Mouse (Mus musculus): ENCODE results near the gene Fgfr2. TPM values are rescaled to one million over a fixed set of nuclear protein-coding genes. Genes with fewer than 3 reads are reported as not detected.

The Fgfr2 gene
- polyA plus RNA-seq, 1 experiment, result 52.3 TPM

- TF ChIP-seq CTCF (IDR thresholded peaks at IDR 0.05; ENCODE audit: borderline replicate concordance, extremely low read depth, insufficient read depth, insufficient read length) (no peak), POLR2A (IDR thresholded peaks at IDR 0.05; ENCODE audit: borderline replicate concordance, extremely low read depth, insufficient read depth, insufficient read length, poor library complexity, severe bottlenecking) (no peak)
- DNase-seq (ENCODE audit: low read depth), result no peak
These were observed 526.4 kb downstream of the Fgfr2 start for GRCm38 (mm10) chr7:132596557-132597250.

GRCm38 (mm10) chr7:132595787-132596186, 527.4 kb downstream of the Fgfr2 start:
- TF ChIP-seq CTCF (IDR thresholded peaks at IDR 0.05; ENCODE audit: borderline replicate concordance, extremely low read depth, insufficient read depth, insufficient read length) (no peak), POLR2A (IDR thresholded peaks at IDR 0.05; ENCODE audit: borderline replicate concordance, extremely low read depth, insufficient read depth, insufficient read length, poor library complexity, severe bottlenecking) (no peak)
- no peak for DNase-seq (ENCODE audit: low read depth)

- DNase-seq (ENCODE audit: low read depth), result no peak
- TF ChIP-seq POLR2A (IDR thresholded peaks at IDR 0.05; ENCODE audit: borderline replicate concordance, extremely low read depth, insufficient read depth, insufficient read length, poor library complexity, severe bottlenecking), result no peak
- TF ChIP-seq CTCF (IDR thresholded peaks at IDR 0.05; ENCODE audit: borderline replicate concordance, extremely low read depth, insufficient read depth, insufficient read length), result no peak
These were observed 528.8 kb downstream of the Fgfr2 start for GRCm38 (mm10) chr7:132594325-132594724.

DNA sequence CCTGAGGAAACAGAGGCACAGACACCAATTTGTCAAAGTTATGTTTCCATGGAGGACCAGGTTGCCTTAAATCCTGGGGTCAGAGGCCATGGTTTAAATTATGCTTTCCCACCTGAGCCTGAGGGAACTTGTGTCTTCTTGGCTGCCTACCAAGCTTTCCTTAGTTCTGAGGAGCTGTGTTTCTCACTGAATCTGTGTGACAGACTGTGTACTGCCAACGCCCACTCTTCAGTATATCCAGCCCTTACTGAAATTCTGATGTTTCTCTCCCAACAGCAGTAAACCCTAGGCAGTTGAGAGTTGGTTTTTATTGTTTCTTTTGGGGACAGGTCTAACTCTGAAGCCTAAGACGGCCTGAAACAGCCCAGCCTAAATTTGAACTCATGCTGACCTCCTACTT, 529.4 kb downstream of the Fgfr2 start:
- TF ChIP-seq CTCF (IDR thresholded peaks at IDR 0.05; ENCODE audit: borderline replicate concordance, extremely low read depth, insufficient read depth, insufficient read length), result no peak
- no peak for TF ChIP-seq POLR2A (IDR thresholded peaks at IDR 0.05; ENCODE audit: borderline replicate concordance, extremely low read depth, insufficient read depth, insufficient read length, poor library complexity, severe bottlenecking)
- no peak for DNase-seq (ENCODE audit: low read depth)

DNA sequence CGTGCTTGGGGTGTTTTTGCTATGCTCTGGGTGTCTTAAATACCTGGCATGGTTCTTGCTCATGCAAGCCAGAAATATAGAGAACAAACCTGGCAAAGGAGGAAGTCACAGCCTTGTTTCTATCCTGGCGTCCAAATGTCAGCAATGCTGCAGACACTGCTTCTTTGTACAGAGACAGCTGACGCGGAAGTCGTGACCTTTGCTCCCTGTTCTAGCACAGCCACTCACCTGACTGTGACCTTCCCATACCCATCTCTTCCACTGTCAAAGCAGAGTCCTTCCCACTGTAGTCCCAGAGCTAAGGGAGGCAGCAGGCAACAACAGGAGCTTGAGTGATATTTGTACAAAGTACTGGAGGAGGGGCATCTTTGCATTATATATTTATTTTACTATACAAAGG, 533.5 kb downstream of the Fgfr2 start:
- DNase-seq (ENCODE audit: low read depth), result no peak
- no peak for TF ChIP-seq POLR2A (IDR thresholded peaks at IDR 0.05; ENCODE audit: borderline replicate concordance, extremely low read depth, insufficient read depth, insufficient read length, poor library complexity, severe bottlenecking)
- TF ChIP-seq CTCF (IDR thresholded peaks at IDR 0.05; ENCODE audit: borderline replicate concordance, extremely low read depth, insufficient read depth, insufficient read length), result no peak

DNA sequence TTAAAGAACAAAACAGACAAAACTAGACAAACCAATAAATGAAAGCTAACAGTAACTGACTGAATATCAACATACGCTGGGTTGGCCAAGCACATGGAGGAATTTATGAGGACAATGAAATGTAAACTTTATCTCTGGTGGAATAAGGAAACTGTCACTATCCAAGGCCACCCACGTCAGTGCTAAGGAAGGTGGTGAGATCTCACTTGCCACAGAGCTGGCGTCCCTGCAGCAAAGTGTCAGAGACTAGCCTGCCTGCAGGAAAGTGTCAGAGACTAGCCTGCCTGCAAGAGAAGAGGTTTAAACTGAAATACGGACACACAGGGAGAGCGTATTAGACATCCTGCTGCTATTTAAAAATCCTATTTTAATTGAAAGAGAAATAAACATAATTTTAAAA, 536.0 kb downstream of the Fgfr2 start:
- DNase-seq (ENCODE audit: low read depth), result no peak
- no peak for TF ChIP-seq POLR2A (IDR thresholded peaks at IDR 0.05; ENCODE audit: borderline replicate concordance, extremely low read depth, insufficient read depth, insufficient read length, poor library complexity, severe bottlenecking)
- TF ChIP-seq CTCF (IDR thresholded peaks at IDR 0.05; ENCODE audit: borderline replicate concordance, extremely low read depth, insufficient read depth, insufficient read length), result no peak

GRCm38 (mm10) chr7:132585695-132586491, 537.3 kb downstream of the Fgfr2 start:
- no peak for TF ChIP-seq POLR2A (IDR thresholded peaks at IDR 0.05; ENCODE audit: borderline replicate concordance, extremely low read depth, insufficient read depth, insufficient read length, poor library complexity, severe bottlenecking)
- no peak for TF ChIP-seq CTCF (IDR thresholded peaks at IDR 0.05; ENCODE audit: borderline replicate concordance, extremely low read depth, insufficient read depth, insufficient read length)
- DNase-seq (ENCODE audit: low read depth), result no peak

- DNase-seq (ENCODE audit: low read depth), result no peak
- TF ChIP-seq POLR2A (IDR thresholded peaks at IDR 0.05; ENCODE audit: borderline replicate concordance, extremely low read depth, insufficient read depth, insufficient read length, poor library complexity, severe bottlenecking) (no peak), CTCF (IDR thresholded peaks at IDR 0.05; ENCODE audit: borderline replicate concordance, extremely low read depth, insufficient read depth, insufficient read length) (no peak)
These were observed 541.7 kb downstream of the Fgfr2 start for GRCm38 (mm10) chr7:132581441-132581840.

DNA sequence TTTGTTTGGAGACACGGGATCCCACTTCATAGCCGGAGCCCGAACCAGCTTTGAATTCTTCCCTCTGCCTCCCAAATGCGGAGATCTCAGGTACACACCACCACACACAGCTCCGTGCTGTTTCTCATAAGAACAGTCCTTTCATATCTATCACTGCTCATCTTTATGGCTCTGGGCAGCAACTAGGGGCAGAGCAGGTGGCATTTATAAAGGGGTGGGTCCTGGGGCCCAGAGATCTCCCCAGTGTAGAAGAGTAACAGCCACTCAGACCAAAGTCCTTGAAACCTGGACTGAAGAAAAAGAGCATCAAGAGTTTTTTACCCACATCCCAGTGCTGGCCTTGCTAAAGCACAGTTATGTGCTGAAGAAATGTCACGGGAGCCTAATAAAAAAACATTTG, 542.6 kb downstream of the Fgfr2 start:
- DNase-seq (ENCODE audit: low read depth), result no peak
- TF ChIP-seq CTCF (IDR thresholded peaks at IDR 0.05; ENCODE audit: borderline replicate concordance, extremely low read depth, insufficient read depth, insufficient read length) (no peak), POLR2A (IDR thresholded peaks at IDR 0.05; ENCODE audit: borderline replicate concordance, extremely low read depth, insufficient read depth, insufficient read length, poor library complexity, severe bottlenecking) (no peak)

GRCm38 (mm10) chr7:132576891-132577290, 546.3 kb downstream of the Fgfr2 start:
- TF ChIP-seq POLR2A (IDR thresholded peaks at IDR 0.05; ENCODE audit: borderline replicate concordance, extremely low read depth, insufficient read depth, insufficient read length, poor library complexity, severe bottlenecking), result no peak
- no peak for TF ChIP-seq CTCF (IDR thresholded peaks at IDR 0.05; ENCODE audit: borderline replicate concordance, extremely low read depth, insufficient read depth, insufficient read length)
- DNase-seq (ENCODE audit: low read depth), result no peak

DNA sequence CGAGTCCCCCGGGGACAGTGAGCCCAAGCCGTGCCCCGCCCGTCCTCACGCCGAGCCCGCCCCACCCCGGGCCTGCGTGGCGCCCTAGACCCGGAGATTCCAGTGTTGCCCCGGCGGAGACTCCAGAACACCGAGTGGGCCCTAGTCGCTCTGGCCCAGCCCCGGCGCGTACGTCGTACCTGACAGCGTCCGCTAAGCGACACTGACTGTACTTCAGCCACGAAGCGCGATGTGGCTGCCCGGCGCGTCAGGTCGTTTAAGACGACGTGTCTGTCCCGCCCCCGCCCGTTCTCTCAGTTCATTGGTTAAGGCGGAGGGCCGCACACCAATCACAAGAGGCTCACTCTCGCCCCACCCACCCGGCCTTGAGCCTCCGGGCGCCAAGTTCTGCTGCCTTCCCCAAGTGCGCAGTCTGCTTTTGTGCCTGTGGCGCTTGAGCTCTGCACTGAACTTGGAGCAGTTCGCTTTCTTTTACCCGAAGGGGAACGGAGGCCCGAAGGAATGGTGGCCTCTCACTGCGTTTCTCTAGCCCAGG, 547.0 kb downstream of the Fgfr2 start, which contains the start of gene Oat:
Gene Oat, minus strand, starts transcription at position 283 of the 535 bp plus-strand sequence.
- peak; percentile 99 for DNase-seq (ENCODE audit: low read depth)
- peak; percentile 4; the same call in 1 of the 2 replicates for TF ChIP-seq CTCF (IDR thresholded peaks at IDR 0.05; ENCODE audit: borderline replicate concordance, extremely low read depth, insufficient read depth, insufficient read length)
- TF ChIP-seq POLR2A (IDR thresholded peaks at IDR 0.05; ENCODE audit: borderline replicate concordance, extremely low read depth, insufficient read depth, insufficient read length, poor library complexity, severe bottlenecking), result peak; percentile 64; the same call in 1 of the 2 replicates

All from brain, embryonic 14.5 days (tissue).